Mouse (Mus musculus) liver, embryonic 14.5 days (tissue): ENCODE measurements around the gene Cnfn.

Source experiments
- CTCF ChIP-seq: IDR thresholded peaks from 2 replicates; pipeline ENCODE4 v1.5.1; 2016; ENCODE audit warnings: antibody characterized with exemption, low read depth, control low read depth
- EP300 ChIP-seq: IDR thresholded peaks from 2 replicates; pipeline ENCODE4 v1.6.1; 2016; ENCODE audit warnings: antibody characterized with exemption, low read depth

- TF ChIP-seq CTCF, result no peak
- no peak for TF ChIP-seq EP300
Measured at GRCm38 (mm10) chr7:25339329-25339728, 30.2 kb downstream of the Cnfn start.
